Mouse (Mus musculus) neural tube, embryonic 11.5 days (tissue): Measurements from ENCODE around the gene Lrfn3. TPM values are rescaled to one million over a fixed set of nuclear protein-coding genes. Genes with fewer than 3 reads are reported as not detected.

Experiments
- ATAC-seq: fragments of 200-750 bp; cut with Nextera tagmentation; 2 replicates; pipeline ENCODE4 v1.8.0; 2017; ENCODE audit warnings: moderate number of reproducible peaks, mild to moderate bottlenecking, moderate TSS enrichment, moderate library complexity; ENCODE audit not compliant: insufficient read depth, low FRiP score, low TSS enrichment
- DNase-seq: peaks from one replicate; pipeline ENCODE4 v3.0.0-alpha.2; 2015; ENCODE audit warnings: low spot score
- H3K27ac ChIP-seq: fragments of 300-500 bp; sonication (generic); 2 replicates; pipeline ENCODE4 v1.5.1; 2014; ENCODE audit warnings: low read depth, mild to moderate bottlenecking, low read length
- H3K27me3 ChIP-seq: fragments of 300-500 bp; sonication (generic); 2 replicates; pipeline ENCODE4 v1.6.1; 2014; ENCODE audit warnings: mild to moderate bottlenecking, low read length, mixed read lengths; ENCODE audit not compliant: control insufficient read depth, insufficient read depth
- H3K36me3 ChIP-seq: fragments of 300-500 bp; sonication (generic); 2 replicates; pipeline ENCODE4 v1.6.1; 2014; ENCODE audit warnings: mild to moderate bottlenecking, low read length, moderate library complexity, mixed read lengths; ENCODE audit not compliant: control insufficient read depth, insufficient read depth
- H3K4me1 ChIP-seq: fragments of 300-500 bp; sonication (generic); 2 replicates; pipeline ENCODE4 v1.6.1; 2014; ENCODE audit warnings: low read length, mixed read lengths; ENCODE audit not compliant: control insufficient read depth, insufficient read depth
- H3K4me2 ChIP-seq: fragments of 300-500 bp; sonication (generic); 2 replicates; pipeline ENCODE4 v1.6.1; 2014; ENCODE audit warnings: low read depth, mild to moderate bottlenecking, moderate library complexity
- H3K4me3 ChIP-seq: fragments of 300-500 bp; sonication (generic); 2 replicates; pipeline ENCODE4 v1.5.1; 2014; ENCODE audit warnings: low read depth, low read length
- H3K9ac ChIP-seq: fragments of 300-500 bp; sonication (generic); 2 replicates; pipeline ENCODE4 v1.6.1; 2014; ENCODE audit warnings: mild to moderate bottlenecking, low read length
- H3K9me3 ChIP-seq: fragments of 300-500 bp; sonication (generic); 2 replicates; pipeline ENCODE4 v1.6.1; 2016; ENCODE audit warnings: low read length; ENCODE audit not compliant: control insufficient read depth
- WGBS: fragments of 180-500 bp; shearing (Covaris S2); extraction: QIAGEN DNeasy Blood & Tissue Kit; methylation state at CpG from one replicate; pipeline ENCODE4 v1.1.7; 2014; 5-methylcytosine and 5-hydroxymethylcytosine counted together
- polyA plus RNA-seq: library from polyadenylated mRNA; unstranded; fragments of >200 nt; fragmentation: Nextera tagmentation; extraction: Ambion mirVana; gene quantifications from 2 replicates; pipeline ENCODE4 v1.2.1, GENCODE M21; 2014

Gene Lrfn3
- polyA plus RNA-seq, 1 experiment from 2014 or later: 6.3 TPM

- DNase-seq (no peak), ATAC-seq (no peak)
- H3K4me3 ChIP-seq: no peak overlapping the region
- H3K36me3 ChIP-seq: peaks cover 3% of the 10 kb centered on the region; the same call in 1 of the 2 replicates
- H3K4me1 ChIP-seq: peaks cover 15% of the 10 kb centered on the region; the same call in 1 of the 2 replicates
- H3K9me3 ChIP-seq: no peaks in the 10 kb centered on the region
- 55% methylated on average over 7 of the region's 7 CpGs for WGBS
- H3K27ac ChIP-seq: no peak overlapping the region
- H3K4me2 ChIP-seq: no peak overlapping the region; the same call in 1 of the 2 replicates
- H3K27me3 ChIP-seq: no peaks in the 10 kb centered on the region
- no peak overlapping the region for H3K9ac ChIP-seq
These were observed 4.0 kb downstream of the Lrfn3 start for GRCm38 (mm10) chr7:30358378-30359186.

GRCm38 (mm10) chr7:30354059-30354458, 8.5 kb downstream of the Lrfn3 start:
- WGBS: 80% methylated on average over 4 of the region's 4 CpGs
- ATAC-seq (no peak), DNase-seq (no peak)
- no peak overlapping the region for H3K4me3 ChIP-seq
- H3K9me3 ChIP-seq: no peaks in the 10 kb centered on the region
- no peaks in the 10 kb centered on the region for H3K27me3 ChIP-seq
- H3K9ac ChIP-seq: no peak overlapping the region
- no peak overlapping the region for H3K27ac ChIP-seq
- H3K36me3 ChIP-seq: peaks cover 3% of the 10 kb centered on the region; the same call in 1 of the 2 replicates
- no peaks in the 10 kb centered on the region for H3K4me1 ChIP-seq
- H3K4me2 ChIP-seq: no peak overlapping the region

- Histone ChIP-seq H3K4me3 (no peak overlapping the region), H3K9me3 (no peaks in the 10 kb centered on the region), H3K4me1 (no peaks in the 10 kb centered on the region), H3K9ac (no peak overlapping the region), H3K27me3 (no peaks in the 10 kb centered on the region), H3K36me3 (peaks cover 3% of the 10 kb centered on the region; the same call in 1 of the 2 replicates), H3K4me2 (no peak overlapping the region), H3K27ac (no peak overlapping the region)
- DNase-seq (peak; percentile 70), ATAC-seq (peak; percentile 53; the same call in 1 of the 2 replicates)
- 13% methylated on average over 6 of the region's 6 CpGs for WGBS
These were observed 9.2 kb downstream of the Lrfn3 start for GRCm38 (mm10) chr7:30353279-30353822.

- no peaks in the 10 kb centered on the region for H3K4me1 ChIP-seq
- H3K27me3 ChIP-seq: peaks cover 7% of the 10 kb centered on the region; the same call in 1 of the 2 replicates
- H3K4me3 ChIP-seq: no peak overlapping the region
- no peaks in the 10 kb centered on the region for H3K36me3 ChIP-seq
- ATAC-seq (peak; percentile 67; the same call in 1 of the 2 replicates), DNase-seq (peak; percentile 89)
- no peak overlapping the region for H3K27ac ChIP-seq
- H3K4me2 ChIP-seq: no peak overlapping the region
- WGBS: 2% methylated on average over 30 of the region's 30 CpGs
- H3K9ac ChIP-seq: no peak overlapping the region; the same call in 1 of the 2 replicates
- H3K9me3 ChIP-seq: no peaks in the 10 kb centered on the region
These were observed 14.7 kb downstream of the Lrfn3 start for GRCm38 (mm10) chr7:30347828-30348227.

GRCm38 (mm10) chr7:30346635-30347379, 15.8 kb downstream of the Lrfn3 start:
- Histone ChIP-seq H3K4me2 (no peak overlapping the region), H3K4me1 (no peaks in the 10 kb centered on the region), H3K27ac (no peak overlapping the region), H3K4me3 (no peak overlapping the region), H3K9me3 (no peaks in the 10 kb centered on the region), H3K27me3 (peaks cover 7% of the 10 kb centered on the region; the same call in 1 of the 2 replicates), H3K36me3 (no peaks in the 10 kb centered on the region), H3K9ac (no peak overlapping the region)
- ATAC-seq (no peak), DNase-seq (peak; percentile 82)
- 29% methylated on average over 21 of the region's 21 CpGs for WGBS

GRCm38 (mm10) chr7:30339432-30340109, 23.0 kb downstream of the Lrfn3 start:
- Histone ChIP-seq H3K36me3 (no peaks in the 10 kb centered on the region), H3K4me3 (no peak overlapping the region), H3K27ac (no peak overlapping the region), H3K9ac (no peak overlapping the region), H3K9me3 (no peaks in the 10 kb centered on the region), H3K27me3 (no peaks in the 10 kb centered on the region), H3K4me1 (no peaks in the 10 kb centered on the region), H3K4me2 (no peak overlapping the region)
- DNase-seq (no peak), ATAC-seq (no peak)
- WGBS: 75% methylated on average over 5 of the region's 5 CpGs

- Histone ChIP-seq H3K9me3 (no peaks in the 10 kb centered on the region), H3K4me1 (no peaks in the 10 kb centered on the region), H3K27ac (no peak overlapping the region), H3K36me3 (no peaks in the 10 kb centered on the region), H3K9ac (no peak overlapping the region), H3K27me3 (no peaks in the 10 kb centered on the region), H3K4me2 (no peak overlapping the region), H3K4me3 (no peak overlapping the region)
- DNase-seq: peak; percentile 87
- no peak for ATAC-seq
- WGBS: 6% methylated on average over 9 of the region's 9 CpGs
These were observed 26.2 kb downstream of the Lrfn3 start for GRCm38 (mm10) chr7:30336384-30336783.

- Histone ChIP-seq H3K9me3 (no peaks in the 10 kb centered on the region), H3K36me3 (no peaks in the 10 kb centered on the region), H3K9ac (no peak overlapping the region), H3K27ac (no peak overlapping the region), H3K4me3 (no peak overlapping the region), H3K4me2 (no peak overlapping the region), H3K27me3 (no peaks in the 10 kb centered on the region), H3K4me1 (no peaks in the 10 kb centered on the region)
- WGBS: 80% methylated on average over 6 of the region's 6 CpGs
- ATAC-seq (no peak), DNase-seq (no peak)
These were observed 26.9 kb downstream of the Lrfn3 start for GRCm38 (mm10) chr7:30335688-30336087.
